Mouse (Mus musculus) olfactory bulb, adult 2 months (tissue): ENCODE measurements at regions not wholly inside any gene's neighbourhood (a gene's known extent, or its start where the extent isn't known, plus 50 kb on each side); places are given as distances from the start of the nearest gene placed in this dataset.

Source experiments
- H3K27ac ChIP-seq: fragments of 200-500 bp; 2 replicates; pipeline ENCODE4 v1.5.1; 2012; ENCODE audit warnings: low read depth, low read length; ENCODE audit not compliant: insufficient read depth
- H3K4me1 ChIP-seq: fragments of 200-500 bp; 2 replicates; pipeline ENCODE4 v1.6.1; 2012; ENCODE audit warnings: low read length; ENCODE audit not compliant: control insufficient read depth, insufficient read depth
- H3K4me3 ChIP-seq: fragments of 200-500 bp; 2 replicates; pipeline ENCODE4 v1.5.1; 2012; ENCODE audit warnings: mild to moderate bottlenecking, low read depth, low read length, moderate library complexity; ENCODE audit not compliant: insufficient read depth
- CTCF ChIP-seq: fragments of 200-500 bp; IDR thresholded peaks from 2 replicates; pipeline ENCODE4 v1.5.1; 2012; ENCODE audit warnings: low read depth, mild to moderate bottlenecking, low read length, moderate library complexity; ENCODE audit not compliant: insufficient read depth
- POLR2A ChIP-seq: fragments of 200-500 bp; IDR thresholded peaks from 2 replicates; pipeline ENCODE4 v1.6.1; 2012; ENCODE audit warnings: mild to moderate bottlenecking, low read depth, low read length, moderate library complexity; ENCODE audit not compliant: insufficient read depth
- WGBS: fragments of 180-500 bp; shearing (Covaris S2); methylation state at CpG from one replicate; pipeline ENCODE4 v1.1.7; 2018; 5-methylcytosine and 5-hydroxymethylcytosine counted together

DNA sequence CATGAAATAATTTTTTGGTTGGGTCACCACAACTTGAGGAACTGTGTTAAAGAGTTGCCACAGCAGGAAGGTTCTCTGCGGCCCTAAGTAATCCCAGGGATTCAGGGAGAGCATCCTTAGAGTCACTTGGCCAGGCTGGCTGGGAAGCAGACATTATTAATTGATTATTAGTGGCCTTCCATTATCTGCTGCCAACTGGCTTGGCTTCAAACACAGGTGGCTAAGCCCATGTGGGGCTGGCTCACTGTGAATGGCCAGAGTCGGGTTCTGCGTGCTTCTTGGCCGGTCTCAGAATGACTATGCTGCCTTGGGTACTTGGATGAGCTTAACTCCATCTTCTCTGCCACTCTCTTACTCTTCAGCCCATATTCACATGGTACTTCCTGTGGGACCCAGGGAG lies 144.2 kb downstream of the Trim33 start:
- Histone ChIP-seq H3K27ac (no peak overlapping the region), H3K4me1 (peaks cover 6% of the 10 kb centered on the region; the same call in 1 of the 2 replicates), H3K4me3 (no peak overlapping the region)
- WGBS: 82% methylated on average over 4 of the region's 4 CpGs
- TF ChIP-seq POLR2A (no peak), CTCF (no peak)

- peaks cover 7% of the 10 kb centered on the region for H3K4me1 ChIP-seq
- H3K27ac ChIP-seq: no peak overlapping the region
- 84% methylated on average over 19 of the region's 19 CpGs for WGBS
- TF ChIP-seq POLR2A (no peak), CTCF (no peak)
- no peak overlapping the region for H3K4me3 ChIP-seq
Observed at GRCm38 (mm10) chr3:103425812-103426430, 146.8 kb downstream of the Trim33 start.

GRCm38 (mm10) chr3:103429227-103429788 lies 145.7 kb upstream of the Syt6 start:
- TF ChIP-seq CTCF: peak; percentile 75
- no peak for TF ChIP-seq POLR2A
- WGBS: 16% methylated on average over 5 of the region's 5 CpGs
- no peak overlapping the region for H3K4me3 ChIP-seq
- peaks cover 17% of the 10 kb centered on the region for H3K4me1 ChIP-seq
- no peak overlapping the region for H3K27ac ChIP-seq

- no peak overlapping the region for H3K27ac ChIP-seq
- peaks cover 17% of the 10 kb centered on the region for H3K4me1 ChIP-seq
- TF ChIP-seq POLR2A (no peak), CTCF (no peak)
- 80% methylated on average over 4 of the region's 4 CpGs for WGBS
- H3K4me3 ChIP-seq: no peak overlapping the region
Observed at GRCm38 (mm10) chr3:103430131-103430530, 144.9 kb upstream of the Syt6 start.

DNA sequence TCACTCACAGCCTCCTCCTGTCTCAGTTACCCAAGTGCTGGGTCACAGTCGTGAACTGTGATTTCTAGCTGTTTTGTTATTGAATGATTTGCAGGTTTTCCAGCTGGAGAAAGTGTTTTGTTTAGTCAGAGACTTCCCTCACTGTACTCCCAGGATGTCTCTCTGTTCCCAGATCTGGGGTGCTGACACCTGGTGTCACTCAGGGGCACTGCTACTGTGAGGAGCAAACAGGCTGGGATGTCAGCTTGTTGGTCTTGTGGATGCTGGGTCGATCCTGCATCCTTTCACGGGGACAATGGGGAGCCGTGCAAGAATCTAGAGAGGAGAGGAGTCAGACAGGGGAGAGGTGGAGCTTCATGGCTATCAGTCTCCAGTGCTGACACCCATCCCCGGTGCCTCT lies 142.8 kb upstream of the Syt6 start:
- no peak for TF ChIP-seq CTCF
- no peak for TF ChIP-seq POLR2A
- Histone ChIP-seq H3K27ac (no peak overlapping the region), H3K4me3 (no peak overlapping the region), H3K4me1 (peaks cover 13% of the 10 kb centered on the region)
- WGBS: 62% methylated on average over 5 of the region's 5 CpGs

DNA sequence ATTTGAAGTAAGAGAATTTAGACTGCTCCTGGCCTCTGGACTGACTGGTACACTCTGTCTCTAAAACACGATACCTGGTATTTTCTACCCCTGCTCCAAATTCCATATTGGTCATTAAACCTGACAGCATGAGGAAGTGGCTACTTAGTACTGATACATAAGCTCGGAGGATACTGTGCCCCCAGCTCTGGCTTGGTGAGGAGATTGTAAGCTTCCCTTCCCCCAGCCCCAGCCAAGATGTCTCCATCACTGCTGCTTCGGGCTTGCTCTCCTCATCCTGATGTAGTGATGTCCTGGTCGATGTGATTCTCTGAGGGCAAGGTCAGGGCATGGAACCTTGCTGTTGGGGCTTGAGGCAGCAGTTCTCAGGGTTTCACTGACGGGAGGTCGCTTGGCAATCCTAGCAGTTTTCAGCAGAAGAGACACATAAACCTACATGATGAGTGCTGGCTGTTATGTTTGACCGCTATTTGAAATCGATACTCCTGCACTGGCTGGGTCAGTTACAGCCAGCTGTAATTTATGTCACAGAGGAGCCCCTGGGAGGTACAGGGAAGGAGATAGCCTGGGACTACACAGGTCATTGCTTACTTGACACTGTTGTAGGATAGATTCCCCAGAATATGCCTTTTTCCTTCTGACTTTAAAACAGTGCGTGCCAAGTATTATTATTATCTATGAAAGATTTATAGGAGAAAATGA lies 138.0 kb upstream of the Syt6 start:
- WGBS: 87% methylated on average over 9 of the region's 9 CpGs
- H3K27ac ChIP-seq: no peak overlapping the region
- no peak overlapping the region for H3K4me3 ChIP-seq
- H3K4me1 ChIP-seq: peaks cover 10% of the 10 kb centered on the region
- TF ChIP-seq CTCF (no peak), POLR2A (no peak)

DNA sequence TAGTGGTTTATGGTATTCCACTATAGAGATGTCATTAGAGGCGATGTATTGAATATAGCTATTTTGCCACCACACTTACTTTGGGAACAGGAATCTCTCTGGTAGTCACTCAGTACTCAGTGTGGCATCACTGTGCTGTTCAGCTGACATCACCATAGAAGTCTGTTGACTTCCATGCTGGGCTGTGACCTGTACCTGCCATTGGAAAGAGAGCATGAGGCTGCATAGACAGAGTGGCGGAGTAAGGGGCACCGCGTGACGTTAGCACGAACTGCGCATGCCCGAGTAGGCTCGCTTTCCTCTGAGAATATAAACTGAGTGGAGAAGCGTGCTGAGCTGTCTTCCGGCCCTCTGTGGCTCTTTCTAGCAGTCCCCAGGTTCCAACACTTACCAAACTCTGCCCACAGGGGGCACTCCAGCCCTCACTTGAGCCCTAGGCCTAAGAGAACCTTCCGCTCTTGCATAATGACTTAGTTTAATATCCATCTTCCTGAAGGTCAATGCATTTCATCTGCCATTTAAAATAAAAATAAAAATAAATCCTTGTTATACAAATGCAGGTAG lies 136.2 kb upstream of the Syt6 start:
- H3K4me1 ChIP-seq: 0 out of 2 replicates have a peak, but pooled peaks cover 3% of the 10 kb centered on the region
- 56% methylated on average over 12 of the region's 12 CpGs for WGBS
- H3K27ac ChIP-seq: no peak overlapping the region
- H3K4me3 ChIP-seq: no peak overlapping the region
- no peak for TF ChIP-seq POLR2A
- 0 out of 2 replicates have a peak, but pooled peaks have one; percentile 41 for TF ChIP-seq CTCF

GRCm38 (mm10) chr3:103443247-103443646 lies 131.8 kb upstream of the Syt6 start:
- Histone ChIP-seq H3K27ac (no peak overlapping the region), H3K4me1 (no peaks in the 10 kb centered on the region)
- WGBS: 92% methylated on average over 6 of the region's 6 CpGs

DNA sequence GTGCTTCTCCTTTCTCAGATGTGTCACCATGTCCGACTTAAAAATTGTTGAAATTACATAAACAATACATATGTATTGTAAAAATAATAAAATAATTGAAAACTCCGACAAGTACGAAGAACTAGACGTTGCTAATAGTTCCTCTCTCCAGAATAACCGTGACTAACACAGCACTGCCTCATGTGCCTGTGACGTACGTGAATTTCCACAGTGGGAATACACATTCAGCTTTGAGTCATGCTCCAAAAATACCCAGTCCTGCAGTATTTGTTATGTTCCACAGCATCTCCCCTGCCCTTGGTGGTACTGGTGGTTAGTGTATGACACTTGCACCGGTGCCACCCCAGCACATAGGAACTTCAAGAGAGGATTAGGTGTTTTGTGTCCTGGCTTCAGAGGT lies 129.2 kb upstream of the Syt6 start:
- 43% methylated on average over 8 of the region's 8 CpGs for WGBS
- no peak for TF ChIP-seq CTCF
- TF ChIP-seq POLR2A: no peak
- Histone ChIP-seq H3K4me1 (0 out of 2 replicates have a peak, but pooled peaks cover 2% of the 10 kb centered on the region), H3K4me3 (no peak overlapping the region), H3K27ac (peak overlapping the region; percentile 98)

More at GRCm38 (mm10) chr3:103443247-103443646, 131.8 kb upstream of the Syt6 start:
- H3K4me3 ChIP-seq: no peak overlapping the region
- no peak for TF ChIP-seq CTCF
- no peak for TF ChIP-seq POLR2A
